Mouse (Mus musculus): Measurements from ENCODE around the gene Hgfac.

DNA sequence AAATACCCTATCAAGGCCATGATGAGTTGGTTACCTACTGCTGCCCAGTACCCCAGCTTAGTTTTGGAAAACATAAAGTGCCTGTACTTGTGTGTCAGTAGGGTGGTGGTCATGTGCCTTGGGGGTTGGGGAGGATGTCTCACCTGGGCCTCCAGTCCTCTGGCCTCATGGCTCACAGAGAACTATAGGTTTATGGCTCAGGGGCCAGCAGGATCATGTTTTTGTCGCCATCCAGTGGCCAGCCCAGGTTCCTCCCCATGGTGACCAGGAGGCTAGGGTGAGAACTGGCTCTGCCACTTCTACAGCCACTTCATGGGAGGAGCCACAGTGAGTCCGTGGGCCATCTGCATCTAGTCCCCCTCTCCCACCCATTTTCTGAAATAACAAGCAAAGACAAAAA, 16.3 kb upstream of the Hgfac start:
- TF ChIP-seq POLR2A (IDR thresholded peaks at IDR 0.05; ENCODE audit: borderline replicate concordance, insufficient read depth, low read length): no peak
- peak; percentile 64 for TF ChIP-seq CTCF (IDR thresholded peaks at IDR 0.05; ENCODE audit: borderline replicate concordance, insufficient read depth, low read depth, low read length)
